Mouse (Mus musculus): Measurements from ENCODE around the gene Apod.
"Not testable (repeated sequence)": the region's sequence is repeated elsewhere in the genome, so short reads cannot be mapped to it uniquely, and the experiment has no call there.

Apod gene

DNA sequence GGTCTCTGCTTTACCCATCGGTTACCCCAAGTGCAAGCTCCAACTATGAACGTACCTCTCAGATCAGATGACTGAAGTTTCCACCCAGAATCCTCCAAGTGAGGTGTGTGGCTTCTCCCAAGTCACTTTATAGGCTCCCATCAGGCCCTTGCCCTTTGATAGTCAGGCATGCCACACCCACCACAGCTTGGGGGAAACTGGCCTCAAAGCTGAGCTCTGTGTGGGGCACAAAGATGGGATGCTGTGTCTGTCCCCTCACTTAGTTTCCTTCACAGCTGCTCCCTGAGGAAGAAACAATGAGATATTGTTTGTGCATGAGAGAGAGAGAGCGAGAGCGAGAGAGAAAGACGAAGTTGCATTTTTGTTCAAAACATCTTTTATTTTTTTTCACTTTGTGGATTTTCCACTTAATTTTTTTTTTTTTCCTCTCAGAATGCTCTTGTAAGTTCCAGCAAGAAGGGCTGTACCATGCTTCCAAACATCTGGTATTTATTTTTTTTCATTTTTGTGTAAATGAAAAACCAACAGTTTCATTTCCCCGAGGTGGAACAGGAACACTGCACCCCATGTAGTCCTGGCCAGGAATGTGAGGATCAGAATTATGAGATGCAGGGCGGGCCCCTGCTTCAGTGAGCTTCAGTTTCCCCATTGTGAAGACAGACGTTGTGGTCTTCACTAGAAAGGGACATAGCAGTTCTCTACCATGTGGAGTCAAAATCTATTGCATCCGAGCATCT is at the start of gene Apod:
Gene Apod (minus strand): TSS at position 312 of the 737 bp plus-strand sequence.
- DNase-seq, result peak in 1 of 2 experiments; percentile 12

DNA sequence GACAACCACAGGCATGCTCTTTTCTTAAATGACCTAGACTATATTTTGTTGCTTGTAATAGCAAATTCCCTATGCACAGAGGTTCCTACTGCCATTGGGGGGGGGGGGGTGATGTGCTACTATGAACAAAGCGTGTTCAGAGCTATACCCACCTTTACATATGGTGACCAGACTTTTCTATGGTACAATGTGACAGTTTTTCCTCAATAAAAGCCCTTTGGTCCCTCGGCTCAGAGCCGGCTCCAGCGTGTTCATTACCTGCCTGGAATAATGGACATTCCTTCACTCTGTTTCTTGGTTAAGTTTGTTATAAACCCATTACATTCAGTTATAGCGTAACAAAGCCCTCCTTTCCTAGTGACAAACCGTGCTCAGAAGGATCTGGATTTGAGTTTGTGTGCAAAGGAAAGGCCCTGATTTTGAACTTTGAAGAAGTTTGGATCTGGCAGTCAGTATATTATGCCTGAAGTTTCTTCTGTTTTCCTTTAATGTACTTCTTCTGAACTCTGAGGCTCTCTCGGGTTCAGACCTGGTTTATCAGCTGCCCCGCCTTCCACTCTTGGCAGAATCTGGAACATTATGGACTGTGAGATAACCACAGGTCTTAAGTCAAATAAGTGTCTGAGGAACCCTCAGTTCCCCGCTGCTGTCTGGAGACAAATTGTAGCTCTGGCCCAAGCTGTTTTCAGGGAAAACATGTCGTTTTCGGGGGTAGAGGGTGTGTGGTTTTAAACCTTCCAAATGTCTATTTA is 49.3 kb upstream of the Apod start:
- DNase-seq, result no peak

DNA sequence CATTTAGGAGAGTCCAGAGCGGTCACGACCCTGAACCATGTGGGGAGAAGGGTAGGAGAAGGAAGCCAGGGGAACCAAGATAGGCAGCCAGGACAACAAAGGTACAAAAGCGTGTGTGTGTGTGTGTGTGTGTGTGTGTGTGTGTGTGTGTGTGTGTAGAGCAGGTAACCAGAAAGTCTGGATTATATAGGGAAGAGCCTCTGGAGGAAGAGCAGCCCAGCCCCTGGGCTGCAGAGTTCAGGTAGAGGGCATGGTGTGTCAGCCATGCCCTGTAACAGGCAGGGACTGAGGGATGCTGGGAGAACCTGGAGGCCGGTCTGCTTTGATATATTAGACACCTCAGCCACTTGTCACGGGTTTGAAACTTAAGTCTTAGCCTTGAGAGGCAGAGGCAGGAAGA is 44.9 kb upstream of the Apod start:
- DNase-seq, result no peak

DNA sequence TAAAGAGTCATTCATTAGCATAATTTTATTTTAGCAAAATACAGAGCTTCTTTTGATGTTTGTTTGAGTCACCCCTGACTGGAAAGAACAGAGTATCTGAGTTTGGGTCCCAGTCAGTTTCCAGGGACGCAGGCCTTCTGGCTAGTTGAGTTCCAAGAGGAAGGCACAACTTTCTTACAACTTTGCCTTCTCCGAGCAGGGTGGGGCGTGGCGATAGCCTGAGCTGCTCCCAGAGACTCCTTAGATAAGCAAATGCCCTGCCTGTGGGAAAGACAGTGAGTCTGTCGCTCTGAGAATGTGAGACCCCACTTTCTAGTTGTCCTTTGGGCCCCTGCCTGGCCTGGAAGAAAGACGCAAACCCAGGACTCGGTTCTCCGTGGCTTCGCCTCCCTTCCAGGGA is 44.4 kb upstream of the Apod start:
- DNase-seq, result no peak

DNA sequence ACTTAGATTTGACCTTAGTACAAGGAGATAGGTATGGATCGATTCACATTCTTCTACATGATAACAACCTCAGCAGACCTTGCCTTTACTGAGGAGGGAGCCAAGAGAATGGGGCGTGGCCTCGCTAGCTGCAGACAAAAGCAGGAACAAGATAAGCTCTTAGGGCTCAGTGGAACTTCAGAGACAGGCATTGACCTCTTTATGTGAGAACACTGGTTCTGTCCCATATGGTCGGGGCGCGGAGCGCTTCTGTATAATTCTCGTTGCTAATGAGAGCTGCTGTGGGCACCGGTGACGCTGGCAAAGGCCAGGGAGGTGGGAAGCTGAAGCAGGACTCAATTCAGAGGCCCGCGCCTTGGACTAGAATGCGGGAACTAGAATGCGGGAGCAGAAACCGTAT is 44.0 kb upstream of the Apod start:
- DNase-seq, result no peak

DNA sequence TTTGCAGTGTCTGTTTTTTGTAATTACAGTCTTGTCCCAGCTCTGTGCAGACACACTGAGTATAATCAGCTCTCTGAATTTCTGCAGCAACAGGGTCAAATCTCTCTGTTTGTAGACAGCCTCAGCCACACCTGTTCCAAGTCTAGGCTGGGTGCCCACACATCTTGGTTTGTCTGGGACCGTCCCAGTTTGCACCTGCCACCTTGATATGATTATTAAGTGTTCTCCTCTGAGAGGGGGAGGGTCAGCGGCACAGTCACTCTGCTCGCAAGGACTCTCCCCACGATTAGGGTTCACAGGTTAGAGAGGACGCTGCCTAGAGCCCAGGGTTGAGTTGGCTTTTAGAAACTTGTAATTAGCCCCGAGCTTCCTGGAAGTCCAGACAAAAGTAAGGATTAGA is 41.3 kb upstream of the Apod start:
- no peak for DNase-seq

DNA sequence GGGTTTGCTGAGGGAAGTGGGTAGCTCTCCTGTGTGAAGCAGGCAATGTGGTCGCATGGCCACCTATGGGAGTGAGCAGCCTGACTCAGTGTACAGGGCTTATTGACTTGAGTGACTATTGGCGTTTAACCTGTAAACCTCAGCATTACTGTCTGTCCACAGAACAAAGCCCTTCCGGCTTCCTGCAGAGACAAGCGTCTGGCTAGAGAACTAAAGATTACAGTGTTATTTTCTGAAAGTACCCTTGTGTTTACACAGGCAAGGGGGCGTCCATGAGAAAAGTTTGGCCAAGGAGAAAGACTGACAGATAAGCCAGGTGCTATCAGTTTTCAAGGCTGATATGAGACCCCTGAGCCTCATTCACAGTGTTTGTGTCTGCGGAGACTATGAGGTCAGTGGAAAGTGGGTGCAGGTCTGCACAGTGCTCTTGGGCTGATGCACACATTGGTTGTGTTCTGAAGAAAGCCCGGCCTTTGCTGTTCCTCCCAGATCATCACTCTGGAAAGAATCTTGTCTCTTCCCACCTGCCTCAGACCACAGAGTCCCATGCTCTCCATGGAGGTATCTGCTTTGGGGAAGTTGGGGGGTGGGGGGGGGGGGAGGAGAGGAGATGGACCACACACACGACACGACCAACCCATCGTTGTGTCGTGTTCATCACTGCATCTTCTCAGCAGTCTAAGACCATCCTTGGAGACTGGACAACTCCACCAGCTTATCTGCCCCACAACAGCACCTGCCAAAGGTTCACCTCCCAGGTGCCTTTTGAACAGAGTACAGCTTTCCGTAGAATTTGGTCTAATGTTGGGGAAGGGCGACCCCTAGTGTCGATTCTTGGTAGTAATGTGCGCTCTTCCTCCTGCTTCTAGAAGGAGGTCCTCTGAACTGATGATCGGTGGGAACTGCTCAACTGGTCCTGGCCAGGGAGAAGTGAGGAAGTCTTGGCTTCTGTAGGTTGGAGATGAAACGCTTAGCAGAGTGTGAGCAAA is 40.0 kb upstream of the Apod start:
- peak; percentile 61 to 81 for DNase-seq

DNA sequence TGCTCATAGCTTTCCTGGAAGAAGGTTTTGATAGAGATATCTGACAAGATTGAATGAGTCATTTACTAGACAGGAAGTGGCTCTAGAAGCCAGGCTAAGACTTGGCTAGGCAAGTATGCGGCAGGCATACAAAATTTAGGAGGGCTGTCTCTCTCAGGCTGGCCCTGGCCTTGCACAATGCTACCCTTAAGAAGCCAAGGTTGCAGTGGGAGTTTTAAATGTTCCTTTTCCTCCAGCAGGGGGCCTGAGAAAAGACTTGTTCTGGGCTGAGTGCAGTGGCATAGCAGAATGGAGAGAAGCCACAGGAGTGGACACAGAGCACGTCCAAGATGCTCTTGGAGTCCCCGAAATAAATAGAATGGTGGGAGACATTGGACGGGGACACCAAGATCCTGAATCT is 38.4 kb upstream of the Apod start:
- DNase-seq, result no peak

DNA sequence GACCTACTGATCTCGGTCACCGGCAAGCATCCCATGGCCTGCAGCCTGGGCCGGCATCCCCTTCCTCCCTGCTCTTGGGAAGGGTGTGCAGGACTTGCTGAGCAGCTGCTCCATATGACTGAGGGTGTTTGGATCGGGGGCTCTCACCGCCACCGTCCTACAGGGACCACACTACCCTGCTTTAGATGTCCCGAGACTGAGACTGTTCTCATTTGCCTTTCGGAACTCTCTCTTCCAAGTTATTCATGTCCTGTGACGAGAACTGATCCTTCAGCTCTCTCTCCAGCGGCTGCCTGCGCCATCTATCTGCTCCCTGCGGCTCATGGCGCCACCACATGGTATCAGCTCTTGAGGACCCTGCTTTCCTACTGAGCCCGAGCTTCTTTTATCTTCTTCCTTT is 33.0 kb upstream of the Apod start:
- DNase-seq, result peak; percentile 53 to 55

DNA sequence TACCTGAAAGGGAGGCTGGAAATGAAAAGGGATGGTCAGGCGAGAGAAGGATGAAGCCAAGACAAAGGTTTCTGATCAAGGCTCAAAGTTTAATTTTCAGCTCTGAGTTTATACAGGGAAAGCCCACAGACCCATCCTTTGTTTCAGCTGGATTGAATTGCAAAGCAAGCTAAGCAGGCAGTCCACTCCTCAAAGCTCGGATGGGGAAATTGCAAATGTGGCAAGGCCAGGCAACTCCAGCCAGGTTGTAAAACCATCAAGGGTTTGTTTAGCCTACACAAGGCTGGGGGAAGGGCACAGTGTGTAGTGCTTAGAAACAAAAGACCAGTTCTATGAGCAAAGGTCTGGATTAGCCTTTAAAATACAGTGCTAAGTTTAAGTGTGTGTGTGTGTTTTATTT is 28.4 kb upstream of the Apod start:
- no peak for DNase-seq

DNA sequence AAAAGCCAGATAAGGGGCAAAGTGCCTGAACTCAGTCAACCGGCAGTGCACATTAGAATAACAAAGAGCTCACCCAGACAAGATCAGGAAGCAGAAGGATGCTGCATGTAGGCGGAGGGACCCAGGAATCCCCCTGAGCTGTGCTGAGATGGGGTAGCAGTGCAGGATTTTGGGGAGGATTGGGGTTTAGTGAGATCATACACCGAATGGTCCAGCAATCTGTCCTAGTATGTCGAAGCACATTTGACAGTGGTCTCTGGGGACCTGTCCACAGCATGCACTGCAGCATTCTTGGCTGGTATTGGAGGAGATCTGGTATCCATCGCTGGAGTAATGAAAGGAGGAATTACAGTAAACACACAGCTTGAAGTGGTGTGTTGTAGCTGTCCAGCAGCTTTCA is 27.9 kb upstream of the Apod start:
- no peak for DNase-seq

DNA sequence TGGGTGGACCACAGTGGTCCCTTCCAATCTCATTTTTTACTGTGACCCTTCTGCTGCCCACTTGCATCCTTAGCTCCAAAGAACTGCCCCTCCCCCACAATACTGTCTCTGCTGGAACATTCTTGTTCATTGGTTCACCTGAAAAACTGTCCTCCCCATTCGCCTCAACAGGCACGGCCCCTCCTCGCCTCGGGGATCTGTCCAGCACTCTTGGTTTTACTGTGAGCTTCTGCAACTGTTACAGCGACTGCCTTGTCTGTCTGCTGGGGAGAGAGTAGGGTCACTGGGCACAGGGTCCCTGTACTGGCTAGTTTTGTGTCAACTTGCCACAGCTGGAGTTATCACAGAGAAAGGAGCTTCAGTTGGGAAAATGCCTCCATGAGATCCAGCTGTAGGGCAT is 24.7 kb upstream of the Apod start:
- DNase-seq, result no peak

DNA sequence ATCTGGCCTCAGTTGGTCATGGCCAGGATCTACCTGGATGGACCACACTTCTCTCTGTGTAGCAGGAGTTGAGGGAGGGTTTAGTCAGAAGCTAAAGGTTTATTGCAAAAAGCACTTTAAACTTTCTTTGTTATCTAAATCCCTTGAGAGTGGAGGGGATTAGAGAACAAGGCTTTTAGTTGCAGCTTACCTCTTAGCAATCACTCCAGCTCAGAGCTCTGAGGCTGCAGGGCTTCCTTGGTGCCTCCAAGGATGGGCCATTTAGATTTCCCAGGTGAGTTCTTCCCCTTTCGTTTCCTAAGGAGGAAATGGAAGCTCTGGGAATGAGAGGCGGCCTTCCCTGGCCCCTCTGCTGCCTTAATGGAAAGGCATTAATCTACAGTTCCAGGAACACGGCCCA is 23.3 kb upstream of the Apod start:
- no peak for DNase-seq

DNA sequence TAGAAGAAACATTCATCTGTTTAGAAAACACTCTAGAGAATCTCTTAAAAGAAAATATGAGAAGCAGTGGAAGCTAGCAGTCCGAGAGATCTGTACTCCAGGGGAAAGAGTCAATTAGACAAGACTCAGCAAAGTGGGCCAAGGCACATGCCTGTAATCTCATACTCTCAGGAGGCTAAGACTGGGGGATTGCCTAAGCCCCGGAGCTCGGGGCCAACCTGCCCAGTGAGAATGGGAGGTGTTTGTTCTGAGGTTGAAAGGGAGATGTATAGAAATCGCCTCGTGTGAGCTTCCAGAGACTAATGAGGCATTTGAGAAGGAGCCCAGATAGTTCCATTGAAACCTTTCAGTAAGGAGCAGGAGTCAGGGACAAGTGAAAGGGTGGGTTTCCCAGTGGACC is 20.2 kb upstream of the Apod start:
- no peak for DNase-seq

DNA sequence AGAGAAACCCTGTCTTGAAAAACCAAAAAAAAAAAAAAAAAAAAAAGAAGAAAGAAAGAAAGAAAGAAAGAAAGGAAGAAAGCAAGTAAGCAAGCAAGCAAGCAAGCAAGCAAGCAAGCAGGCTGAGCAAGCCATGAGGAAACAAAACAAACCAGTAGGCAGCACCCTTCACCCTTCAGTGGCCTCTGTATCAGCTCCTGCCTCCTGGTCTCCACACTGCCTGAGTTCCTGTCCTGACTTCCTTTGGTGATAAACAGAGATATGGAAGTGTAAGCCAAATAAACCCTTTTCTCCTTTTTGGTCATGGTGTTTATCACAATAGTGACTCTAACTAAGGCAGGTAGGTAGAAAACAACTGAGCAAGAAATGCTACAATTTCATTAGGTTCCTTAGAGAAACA is 18.0 kb upstream of the Apod start:
- no peak for DNase-seq

DNA sequence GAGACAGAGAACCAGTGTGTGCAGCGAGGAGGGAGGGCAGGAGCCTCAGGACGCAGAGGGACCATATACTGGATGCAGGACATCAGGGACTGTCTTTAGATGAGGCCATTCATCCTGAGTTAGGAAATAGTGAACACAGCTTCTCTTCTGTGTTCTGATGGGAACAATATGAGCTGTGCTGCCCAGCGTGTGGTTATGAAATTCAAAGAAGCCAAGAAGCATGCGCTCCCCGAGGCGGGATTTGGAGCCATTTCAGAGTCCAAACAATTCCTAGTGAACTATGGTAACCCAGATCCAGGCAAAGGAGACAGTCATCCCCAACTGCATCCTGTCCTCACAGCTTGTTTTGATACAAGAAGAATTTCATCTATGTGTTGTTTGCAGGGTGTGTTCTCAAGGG is 16.4 kb upstream of the Apod start:
- DNase-seq, result not testable (repeated sequence)

DNA sequence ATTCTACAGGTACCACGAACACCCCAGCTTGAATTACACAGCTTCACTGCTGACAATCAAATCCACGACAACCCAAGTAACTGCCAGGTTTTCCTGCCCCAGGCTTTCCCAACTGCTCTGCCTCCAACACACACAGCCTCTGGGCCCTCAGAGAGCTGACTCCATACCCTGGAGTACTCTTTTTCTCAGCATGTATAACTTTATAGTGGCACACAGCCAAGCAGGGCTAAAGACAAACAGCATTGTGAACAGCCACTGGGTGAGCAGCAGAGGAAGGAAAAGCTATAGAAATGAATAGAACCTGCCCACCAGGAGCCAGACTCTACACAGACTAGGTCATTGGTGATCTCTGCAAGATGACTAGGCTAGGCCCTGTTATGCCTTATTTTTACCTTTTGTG is 15.1 kb upstream of the Apod start:
- DNase-seq, result no peak

DNA sequence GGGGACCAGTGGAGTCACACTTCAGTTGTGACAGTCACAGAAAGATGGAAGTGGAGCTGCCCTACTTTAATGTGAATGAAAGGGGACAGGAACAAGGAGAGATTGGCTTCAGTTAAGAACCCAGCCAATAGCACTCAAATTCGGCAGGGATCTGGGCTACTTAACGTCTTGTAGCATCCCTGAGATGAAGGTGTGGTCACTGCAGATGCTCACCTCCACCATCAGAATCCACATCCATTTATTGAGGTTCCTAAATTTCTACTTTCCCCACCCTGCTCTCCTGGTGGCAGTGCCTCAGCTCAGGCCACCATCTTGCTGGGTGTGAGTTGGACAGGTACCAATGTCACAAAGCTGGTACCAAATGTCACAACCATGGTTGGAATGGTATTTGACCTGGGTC is 13.3 kb upstream of the Apod start:
- DNase-seq, result no peak

DNA sequence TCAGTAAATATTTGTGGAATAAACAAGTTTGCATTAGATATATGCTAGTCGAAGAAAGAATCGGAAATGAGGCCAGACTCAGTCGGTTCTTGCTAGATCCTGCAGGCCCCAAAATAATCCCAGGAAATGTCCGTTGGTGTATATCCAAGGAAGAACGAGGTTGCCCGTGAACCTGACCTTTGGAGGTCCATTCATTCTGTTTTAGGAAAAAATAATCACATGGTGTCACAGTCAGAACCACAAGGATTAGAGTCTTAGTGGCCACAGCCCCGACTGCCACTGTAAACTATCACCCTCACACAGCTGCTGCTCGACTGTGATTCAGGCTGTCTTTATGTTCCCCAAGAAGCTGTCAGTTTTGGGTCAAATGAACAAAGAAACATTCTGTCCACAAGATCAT is 12.8 kb upstream of the Apod start:
- no peak for DNase-seq

DNA sequence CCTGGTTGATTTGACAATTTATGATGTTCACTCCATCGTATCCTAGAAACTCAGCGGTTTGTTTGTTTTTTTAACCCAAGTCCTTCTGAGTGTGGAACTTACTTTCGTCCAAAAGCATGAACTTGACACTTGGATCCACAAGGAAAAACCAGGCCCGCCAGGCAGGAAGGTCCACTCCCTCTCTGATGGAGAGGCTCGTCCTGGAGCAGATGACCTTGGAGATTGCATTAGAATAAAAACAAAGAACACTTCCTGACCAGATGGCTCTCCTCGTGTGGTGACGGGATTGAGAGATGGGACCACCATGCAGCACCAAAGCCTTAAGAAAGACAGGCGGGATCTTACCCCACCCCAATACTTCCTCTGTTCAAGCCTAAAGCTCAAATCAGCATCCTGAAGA is 12.1 kb upstream of the Apod start:
- DNase-seq, result no peak

DNA sequence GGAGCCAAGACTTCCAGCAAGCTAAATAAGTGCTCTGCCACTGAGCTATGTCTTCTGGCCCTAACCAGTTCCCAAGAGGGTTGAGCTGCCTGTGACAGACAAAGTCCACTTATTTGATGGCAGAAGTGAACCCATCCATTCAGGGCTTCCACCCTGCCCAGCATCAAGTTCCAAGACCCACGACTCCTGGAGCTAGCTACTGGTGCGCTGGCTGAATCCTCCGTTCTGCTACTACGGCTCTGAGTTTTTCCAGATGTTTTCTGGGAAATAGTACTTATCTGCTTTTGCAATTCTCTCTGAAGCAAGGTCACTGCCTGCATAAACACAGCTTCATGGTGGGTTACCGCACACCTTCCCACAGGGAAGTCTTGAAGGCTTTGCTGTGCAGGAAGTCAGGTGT is 11.4 kb upstream of the Apod start:
- no peak for DNase-seq

DNA sequence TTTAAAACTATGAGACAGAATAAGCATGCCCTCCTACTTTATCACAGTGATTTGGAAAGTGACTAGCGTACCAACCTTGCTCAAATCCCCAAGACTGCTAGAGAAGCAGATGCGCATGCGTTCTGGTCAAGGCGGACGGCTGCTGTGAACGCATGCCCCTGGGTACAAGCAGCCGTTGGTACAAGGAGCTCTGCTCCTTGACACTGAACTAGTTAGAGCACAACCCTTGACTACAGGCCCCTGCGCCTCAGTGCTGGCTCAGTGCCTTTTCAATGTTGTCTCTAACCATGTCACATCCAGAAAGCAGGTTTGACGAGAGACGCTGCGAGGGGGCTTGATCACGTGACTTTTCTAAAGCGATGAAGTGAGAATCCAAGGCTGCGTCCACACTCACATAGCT is 10.5 kb upstream of the Apod start:
- DNase-seq, result no peak

DNA sequence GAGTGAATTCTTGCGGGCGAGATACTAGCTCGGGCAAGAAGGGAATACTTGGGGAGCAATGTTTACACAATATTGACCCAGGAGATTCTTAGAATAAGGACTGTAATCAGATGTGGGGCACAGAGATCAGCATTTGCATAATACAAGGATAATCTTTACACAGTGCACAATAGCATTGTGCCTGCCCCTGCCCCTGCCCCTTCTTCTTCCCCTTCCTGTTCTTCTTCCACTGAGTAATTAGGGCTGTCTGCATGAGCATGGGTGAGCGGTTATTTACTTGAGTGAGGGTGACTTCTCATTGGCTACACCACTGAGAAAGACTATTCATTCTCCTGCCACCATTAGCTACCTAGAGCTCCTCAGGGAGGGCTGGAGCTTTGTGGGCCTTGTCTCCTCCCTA is 6.9 kb upstream of the Apod start:
- no peak for DNase-seq

DNA sequence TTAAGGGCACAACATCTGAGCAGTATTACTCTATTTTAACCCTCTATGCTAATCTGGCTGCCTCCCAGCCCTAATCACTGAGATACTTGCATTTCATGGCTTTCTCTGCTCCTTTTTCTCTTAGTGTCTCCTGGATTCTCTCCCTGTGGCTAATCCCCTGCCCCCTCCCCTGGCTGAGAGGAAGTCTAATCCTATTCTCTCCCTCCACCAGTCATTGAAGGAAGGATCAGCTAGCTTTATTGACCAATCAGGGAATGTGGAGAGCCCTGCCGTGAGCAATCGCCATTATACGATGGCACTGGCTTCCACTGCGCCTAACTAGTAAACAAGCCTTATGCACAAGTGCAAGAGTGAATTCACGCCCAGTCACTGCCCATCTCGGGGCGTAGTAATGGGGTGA is 6.3 kb upstream of the Apod start:
- DNase-seq, result no peak
